Mouse (Mus musculus): ENCODE data around the gene Dnah17.

DNA sequence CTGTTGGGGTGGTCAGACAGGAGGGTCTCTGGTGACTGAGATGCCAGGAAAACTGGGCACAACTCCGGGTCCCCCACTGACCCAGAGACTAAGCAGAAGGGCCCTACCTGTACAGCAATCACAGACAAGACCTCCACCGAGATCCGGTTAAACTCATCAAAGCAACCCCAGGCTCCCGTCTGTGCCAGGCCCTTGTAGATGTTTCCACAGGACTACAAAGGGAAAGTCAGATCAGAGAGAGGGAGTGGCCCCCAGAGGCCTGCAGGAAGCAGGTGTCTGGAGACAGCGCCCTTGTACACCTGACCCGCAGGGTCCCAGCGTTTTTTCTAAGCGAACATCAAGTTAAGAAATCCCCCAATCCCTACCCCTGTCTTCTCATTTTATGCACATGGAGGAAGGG, 44.5 kb downstream of the Dnah17 start:
- TF ChIP-seq CTCF (IDR thresholded peaks at IDR 0.05; ENCODE audit: extremely low read depth, insufficient read depth, insufficient read length, insufficient replicate concordance), result no peak
- TF ChIP-seq POLR2A (IDR thresholded peaks at IDR 0.05; ENCODE audit: low read depth, low read length), result no peak
